12 mouse cellular contexts compared by ENCODE assay signal in genomic region chr12:49381721-49382365, GRCm38 (mm10). TPM values are rescaled to one million over a fixed set of nuclear protein-coding genes. Genes with fewer than 3 reads are reported as not detected.
DNase-seq lines count a peak whose midpoint lies in the region; ATAC-seq and TF ChIP-seq lines count a peak whose summit lies in the region.
"Had no signal": no experiment of that assay in that cellular context is flagged by ENCODE, and none has a peak within 500 bp of the region (broad histone marks: within the 10 kb centered on the region; RNA-seq: fewer than 3 reads in every experiment).

No protein-coding gene starts in this region.

- H3K36me3 ChIP-seq in E14TG2a.4 (ENCODE audit: insufficient read depth, low read length), result no peaks in the 10 kb centered on the region
- 0 out of 2 replicates have a peak, but pooled peaks cover 2% of the 10 kb centered on the region for H3K36me3 ChIP-seq in forebrain, embryonic 16.5 days (ENCODE audit: control insufficient read depth, insufficient read depth)
- H3K36me3 ChIP-seq: heart, embryonic 13.5 days; midbrain, embryonic 15.5 days had no signal

- H3K4me2 ChIP-seq in forebrain, embryonic 16.5 days (ENCODE audit: low read length), result peak overlapping the region; percentile 63
- H3K4me2 ChIP-seq: heart, embryonic 13.5 days; midbrain, embryonic 15.5 days had no signal

- H3K27ac ChIP-seq in forebrain, embryonic 16.5 days (ENCODE audit: low read length), result peak overlapping the region; percentile 100
- H3K27ac ChIP-seq: heart, embryonic 13.5 days; midbrain, embryonic 15.5 days had no signal

- DNase-seq in layer of hippocampus, adult 11-12 months (ENCODE audit: low spot score), result peak; percentile 45
- DNase-seq in layer of hippocampus, adult 8-10 months (ENCODE audit: low spot score in 2 of 2), result no peak
- DNase-seq in embryo, embryonic 10 days (ENCODE audit: low spot score), result peak; percentile 51
- DNase-seq in adrenal gland, postnatal 4 days (ENCODE audit: low spot score in 2 of 2), result no peak
- no peak for DNase-seq in ovary, postnatal 14 days (ENCODE audit: low spot score)
- no peak for DNase-seq in gastrocnemius, adult 18-20 months (ENCODE audit: low spot score)
- DNase-seq: kidney, adult 11 months; lung, adult 2 months had no signal

- no peak for TF ChIP-seq CTCF in E14TG2a.4 (conservative IDR thresholded peaks at IDR 0.05; ENCODE audit: low read length)

- H3K4me3 ChIP-seq in E14TG2a.4 (replicated peaks; ENCODE audit: low read length), result 0 out of 2 replicates have a peak overlapping the region, but pooled peaks have one; percentile 81
- peak overlapping the region; percentile 80 for H3K4me3 ChIP-seq in forebrain, embryonic 16.5 days (replicated peaks; ENCODE audit: low read length)
- H3K4me3 ChIP-seq: heart, embryonic 13.5 days had no signal

- peak overlapping the region; percentile 98 for H3K9ac ChIP-seq in forebrain, embryonic 16.5 days (replicated peaks; ENCODE audit: low read depth, low read length)
- H3K9ac ChIP-seq: heart, embryonic 13.5 days; midbrain, embryonic 15.5 days had no signal

- H3K9me3 ChIP-seq in E14TG2a.4 (ENCODE audit: low read length), result no peaks in the 10 kb centered on the region
- H3K9me3 ChIP-seq in forebrain, embryonic 16.5 days (ENCODE audit: control insufficient read depth, low read length), result no peaks in the 10 kb centered on the region
- H3K9me3 ChIP-seq: heart, embryonic 13.5 days; midbrain, embryonic 15.5 days had no signal

- ATAC-seq in forebrain, embryonic 16.5 days, result peak; percentile 39
- ATAC-seq: midbrain, embryonic 15.5 days had no signal

- WGBS in forebrain, embryonic 16.5 days, result under 1% methylated on average over 19 of the region's 19 CpGs

- peaks cover 80% of the 10 kb centered on the region for H3K27me3 ChIP-seq in E14TG2a.4 (ENCODE audit: insufficient read depth, low read length)
- no peaks in the 10 kb centered on the region for H3K27me3 ChIP-seq in forebrain, embryonic 16.5 days (replicated peaks; ENCODE audit: control insufficient read depth, insufficient read depth, low read length)

- H3K4me1 ChIP-seq in E14TG2a.4 (replicated peaks; ENCODE audit: low read depth, low read length), result peaks cover 25% of the 10 kb centered on the region
- peaks cover 10% of the 10 kb centered on the region for H3K4me1 ChIP-seq in forebrain, embryonic 16.5 days (replicated peaks; ENCODE audit: control insufficient read depth, insufficient read depth, low read length)

RNA-seq across cellular contexts. Expression of gene Foxg1, which starts 0.6 kb away (rescaled TPM):
- 100 to 1,000 TPM; 124 to 133 (median 128) TPM for total RNA-seq in layer of hippocampus, adult 8-10 months (2022)
- 92.9 and 103 TPM in 2 replicates for polyA plus RNA-seq in forebrain, embryonic 16.5 days (2015; fragmentation: Nextera tagmentation; extraction: Ambion mirVana)
- total RNA-seq in adrenal gland, postnatal 4 days (2021), result under 1 TPM; 0.34 to 0.90 TPM
- total RNA-seq in gastrocnemius, adult 18-20 months (2021), result not detected

RNA-seq across cellular contexts. Expression of gene Gm43517, which starts 3.1 kb away (rescaled TPM):
- total RNA-seq in layer of hippocampus, adult 8-10 months (2022), result 10 to 100 TPM in 3 of 4 experiments, 1 to 10 TPM in 1; 6.2 to 16.4 (median 10.8) TPM
- 3.6 and 4.0 TPM in 2 replicates for polyA plus RNA-seq in forebrain, embryonic 16.5 days (2015; fragmentation: Nextera tagmentation; extraction: Ambion mirVana)
- total RNA-seq in adrenal gland, postnatal 4 days (2021), result not detected
- not detected for total RNA-seq in gastrocnemius, adult 18-20 months (2021)
- polyA plus RNA-seq: heart, embryonic 13.5 days; lung, adult 2 months; midbrain, embryonic 15.5 days had no signal

Comparison
In these comparisons a context has a peak if more than half of its experiments do, and no peak if none do; other contexts are left out.
1. DNase-seq: peak in layer of hippocampus, adult 11-12 months (single experiment) and embryo, embryonic 10 days (single experiment); none in layer of hippocampus, adult 8-10 months (0 of 2), adrenal gland, postnatal 4 days (0 of 2), ovary, postnatal 14 days (single experiment) and gastrocnemius, adult 18-20 months (single experiment).
2. RNA of gene Foxg1, which starts 0.6 kb away (total RNA-seq): 124 to 133 TPM in layer of hippocampus, adult 8-10 months; 0.34 to 0.90 TPM in adrenal gland, postnatal 4 days and not detected in gastrocnemius, adult 18-20 months; every median in the first group is over 10 times any median in the second.
3. RNA of gene Gm43517, which starts 3.1 kb away (total RNA-seq): 6.2 to 16.4 TPM in layer of hippocampus, adult 8-10 months; not detected in adrenal gland, postnatal 4 days and not detected in gastrocnemius, adult 18-20 months; every median in the first group is over 4 times any median in the second.